Mouse (Mus musculus) embryonic facial prominence, embryonic 14.5 days (tissue): ENCODE measurements around the gene Kif4. TPM values are rescaled to one million over a fixed set of nuclear protein-coding genes. Genes with fewer than 3 reads are reported as not detected.

Experiments used
- ATAC-seq: fragments of 200-750 bp; cut with Nextera tagmentation; 2 replicates; pipeline ENCODE4 v1.8.0; 2017; ENCODE audit warnings: low read depth, moderate number of reproducible peaks, moderate TSS enrichment
- DNase-seq: peaks from one replicate; pipeline ENCODE4 v3.0.0-alpha.2; 2015; ENCODE audit warnings: low spot score
- H3K27ac ChIP-seq: fragments of 300-500 bp; sonication (generic); replicated peaks from 2 replicates; pipeline ENCODE4 v1.5.1; 2014; ENCODE audit warnings: low read depth, mild to moderate bottlenecking, low read length, moderate library complexity
- H3K27me3 ChIP-seq: fragments of 300-500 bp; sonication (generic); replicated peaks from 2 replicates; pipeline ENCODE4 v1.6.1; 2014; ENCODE audit warnings: low read length; ENCODE audit not compliant: control insufficient read depth, insufficient read depth
- H3K36me3 ChIP-seq: fragments of 300-500 bp; sonication (generic); 2 replicates; pipeline ENCODE4 v1.6.1; 2014; ENCODE audit warnings: low read length, mixed read lengths; ENCODE audit not compliant: control insufficient read depth, insufficient read depth
- H3K4me1 ChIP-seq: fragments of 300-500 bp; sonication (generic); 2 replicates; pipeline ENCODE4 v1.6.1; 2014; ENCODE audit warnings: antibody characterized with exemption, low read length; ENCODE audit not compliant: control insufficient read depth, insufficient read depth
- H3K4me2 ChIP-seq: fragments of 300-500 bp; sonication (generic); 2 replicates; pipeline ENCODE4 v1.6.1; 2014; ENCODE audit warnings: low read depth, mild to moderate bottlenecking, low read length, moderate library complexity, mixed read lengths
- H3K4me3 ChIP-seq: fragments of 300-500 bp; sonication (generic); 2 replicates; pipeline ENCODE4 v1.5.1; 2014; ENCODE audit warnings: low read depth, mild to moderate bottlenecking, low read length
- H3K9ac ChIP-seq: fragments of 300-500 bp; sonication (generic); 2 replicates; pipeline ENCODE4 v1.6.1; 2014; ENCODE audit warnings: low read depth, mild to moderate bottlenecking, low read length, moderate library complexity, mixed read lengths
- H3K9me3 ChIP-seq: fragments of 300-500 bp; sonication (generic); 2 replicates; pipeline ENCODE4 v1.6.1; 2016; ENCODE audit warnings: low read length; ENCODE audit not compliant: control insufficient read depth
- WGBS: fragments of 180-500 bp; shearing (Covaris S2); extraction: QIAGEN DNeasy Blood & Tissue Kit; methylation state at CpG from one replicate; pipeline ENCODE4 v1.1.7; 2014; 5-methylcytosine and 5-hydroxymethylcytosine counted together
- polyA plus RNA-seq: library from polyadenylated mRNA; unstranded; fragments of >200 nt; fragmentation: Nextera tagmentation; extraction: Ambion mirVana; gene quantifications from 2 replicates; pipeline ENCODE4 v1.2.1, GENCODE M21; 2014

Gene Kif4
- 21.3 and 28.9 TPM in 2 replicates for polyA plus RNA-seq

- Histone ChIP-seq H3K4me2 (peak within 1 kb of the TSS; percentile 68), H3K27ac (peak within 1 kb of the TSS; percentile 82), H3K9me3 (no peaks in the 10 kb centered on the region), H3K4me3 (peak within 1 kb of the TSS; percentile 57), H3K4me1 (0 out of 2 replicates have a peak, but pooled peaks cover 5% of the 10 kb centered on the region), H3K27me3 (no peaks in the 10 kb centered on the region), H3K9ac (peak within 1 kb of the TSS; percentile 70), H3K36me3 (0 out of 2 replicates have a peak, but pooled peaks cover 9% of the 10 kb centered on the region)
- 28% methylated on average over 3 of the region's 3 CpGs for WGBS
- no peak for DNase-seq
- ATAC-seq: no peak
Measured at GRCm38 (mm10) chrX:100625546-100625801, at the start of gene Kif4. Gene Kif4 (plus strand): TSS chrX:100625737.

GRCm38 (mm10) chrX:100594791-100595190 is 30.7 kb upstream of the Kif4 start, which contains the start of gene P2ry4:
Gene P2ry4 (minus strand): TSS chrX:100594869.
- Histone ChIP-seq H3K27me3 (peaks cover 9% of the 10 kb centered on the region), H3K36me3 (no peaks in the 10 kb centered on the region), H3K9me3 (no peaks in the 10 kb centered on the region), H3K4me3 (no peak within 1 kb of the TSS), H3K4me2 (no peak within 1 kb of the TSS), H3K27ac (no peak within 1 kb of the TSS), H3K9ac (no peak within 1 kb of the TSS), H3K4me1 (no peaks in the 10 kb centered on the region)
- ATAC-seq (no peak), DNase-seq (no peak)
- 68% methylated on average over 4 of the region's 4 CpGs for WGBS

- H3K36me3 ChIP-seq: no peaks in the 10 kb centered on the region
- no peak overlapping the region for H3K27ac ChIP-seq
- no peak overlapping the region for H3K4me2 ChIP-seq
- H3K27me3 ChIP-seq: peaks cover 9% of the 10 kb centered on the region
- H3K4me3 ChIP-seq: no peak overlapping the region
- DNase-seq (peak; percentile 70), ATAC-seq (peak; percentile 71; the same call in 1 of the 2 replicates)
- no peaks in the 10 kb centered on the region for H3K4me1 ChIP-seq
- WGBS: 27% methylated on average over 5 of the region's 5 CpGs
- no peaks in the 10 kb centered on the region for H3K9me3 ChIP-seq
- no peak overlapping the region for H3K9ac ChIP-seq
Measured at GRCm38 (mm10) chrX:100597439-100597838, 28.1 kb upstream of the Kif4 start.

- ATAC-seq: no peak
- no peak overlapping the region for H3K4me3 ChIP-seq
- H3K4me2 ChIP-seq: no peak overlapping the region
- no peaks in the 10 kb centered on the region for H3K36me3 ChIP-seq
- no peak overlapping the region for H3K9ac ChIP-seq
- DNase-seq: no peak
- 50% methylated on average over 4 of the region's 4 CpGs for WGBS
- H3K4me1 ChIP-seq: no peaks in the 10 kb centered on the region
- no peaks in the 10 kb centered on the region for H3K9me3 ChIP-seq
- H3K27me3 ChIP-seq: peaks cover 7% of the 10 kb centered on the region; the same call in 1 of the 2 replicates
- no peak overlapping the region for H3K27ac ChIP-seq
Measured at GRCm38 (mm10) chrX:100599755-100600154, 25.8 kb upstream of the Kif4 start.

GRCm38 (mm10) chrX:100605314-100605713 is 20.2 kb upstream of the Kif4 start, which contains the start of gene Arr3:
Gene Arr3 (plus strand): TSS chrX:100605497.
- no peak for DNase-seq
- 67% methylated on average over 1 of the region's 1 CpGs for WGBS
- H3K27me3 ChIP-seq: 0 out of 2 replicates have a peak, but pooled peaks cover 3% of the 10 kb centered on the region
- H3K36me3 ChIP-seq: no peaks in the 10 kb centered on the region
- no peak within 1 kb of the TSS for H3K9ac ChIP-seq
- H3K4me1 ChIP-seq: no peaks in the 10 kb centered on the region
- no peak within 1 kb of the TSS for H3K27ac ChIP-seq
- no peak within 1 kb of the TSS for H3K4me3 ChIP-seq
- no peak for ATAC-seq
- no peaks in the 10 kb centered on the region for H3K9me3 ChIP-seq
- no peak within 1 kb of the TSS for H3K4me2 ChIP-seq

- peaks cover 9% of the 10 kb centered on the region for H3K27me3 ChIP-seq
- H3K4me2 ChIP-seq: no peak overlapping the region
- no peak overlapping the region for H3K27ac ChIP-seq
- no peak overlapping the region for H3K4me3 ChIP-seq
- ATAC-seq: no peak
- no peaks in the 10 kb centered on the region for H3K4me1 ChIP-seq
- 68% methylated on average over 3 of the region's 3 CpGs for WGBS
- no peak for DNase-seq
- 0 out of 2 replicates have a peak, but pooled peaks cover 3% of the 10 kb centered on the region for H3K36me3 ChIP-seq
- H3K9ac ChIP-seq: no peak overlapping the region
- H3K9me3 ChIP-seq: no peaks in the 10 kb centered on the region
Measured at GRCm38 (mm10) chrX:100618488-100618887, 7.0 kb upstream of the Kif4 start.

- ATAC-seq (no peak), DNase-seq (no peak)
- WGBS: 65% methylated on average over 2 of the region's 2 CpGs
- Histone ChIP-seq H3K27ac (no peak overlapping the region), H3K27me3 (peaks cover 9% of the 10 kb centered on the region), H3K9ac (no peak overlapping the region), H3K4me3 (no peak overlapping the region), H3K4me1 (0 out of 2 replicates have a peak, but pooled peaks cover 5% of the 10 kb centered on the region), H3K9me3 (no peaks in the 10 kb centered on the region), H3K36me3 (0 out of 2 replicates have a peak, but pooled peaks cover 9% of the 10 kb centered on the region), H3K4me2 (no peak overlapping the region)
Measured at GRCm38 (mm10) chrX:100621366-100621765, 4.2 kb upstream of the Kif4 start.

- peak overlapping the region; percentile 44; the same call in 1 of the 2 replicates for H3K4me2 ChIP-seq
- 0 out of 2 replicates have a peak, but pooled peaks cover 9% of the 10 kb centered on the region for H3K36me3 ChIP-seq
- H3K4me1 ChIP-seq: 0 out of 2 replicates have a peak, but pooled peaks cover 5% of the 10 kb centered on the region
- WGBS: 86% methylated on average over 4 of the region's 4 CpGs
- H3K4me3 ChIP-seq: no peak overlapping the region
- H3K9ac ChIP-seq: no peak overlapping the region
- ATAC-seq (no peak), DNase-seq (no peak)
- no peaks in the 10 kb centered on the region for H3K27me3 ChIP-seq
- no peak overlapping the region for H3K27ac ChIP-seq
- no peaks in the 10 kb centered on the region for H3K9me3 ChIP-seq
Measured at GRCm38 (mm10) chrX:100624242-100624641, 1.3 kb upstream of the Kif4 start.

GRCm38 (mm10) chrX:100625146-100625545 is 391 bp upstream of the Kif4 start:
- Histone ChIP-seq H3K27ac (0 out of 2 replicates have a peak overlapping the region, but pooled peaks have one; percentile 63), H3K4me3 (peak overlapping the region; percentile 57), H3K9me3 (no peaks in the 10 kb centered on the region), H3K4me1 (0 out of 2 replicates have a peak, but pooled peaks cover 5% of the 10 kb centered on the region), H3K27me3 (no peaks in the 10 kb centered on the region), H3K36me3 (0 out of 2 replicates have a peak, but pooled peaks cover 9% of the 10 kb centered on the region), H3K4me2 (peak overlapping the region; percentile 44), H3K9ac (peak overlapping the region; percentile 66)
- ATAC-seq (no peak), DNase-seq (no peak)
- 41% methylated on average over 7 of the region's 7 CpGs for WGBS
